Mouse (Mus musculus) kidney, postnatal 36 days (tissue): ENCODE measurements at regions not wholly inside any gene's neighbourhood (a gene's known extent, or its start where the extent isn't known, plus 50 kb on each side); places are given as distances from the start of the nearest gene placed in this dataset.

Source experiments
- DNase-seq, 2 experiments: peaks; one replicate each; pipeline ENCODE4 v3.0.0; 2021 to 2022; ENCODE audit warnings: mixed read lengths in 2 of 2

DNA sequence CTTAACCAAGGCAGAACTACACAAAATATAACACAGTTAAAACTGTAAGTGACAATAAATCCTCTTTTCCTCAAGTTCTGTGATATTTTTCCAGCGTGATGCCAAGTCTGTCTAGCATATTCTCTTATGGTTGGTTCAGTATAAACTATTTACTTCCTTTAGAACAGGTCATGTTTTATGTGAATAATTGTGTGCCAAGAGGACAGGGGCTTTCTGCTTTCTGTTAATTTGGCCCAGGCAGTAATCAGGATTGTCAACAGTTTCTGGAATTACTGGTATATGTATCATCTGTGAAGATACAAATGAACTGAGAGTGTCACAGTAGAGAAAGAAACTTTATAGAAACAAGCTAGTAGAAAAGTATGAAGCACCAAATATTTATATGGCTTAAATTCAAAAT is 1039.5 kb upstream of the Adcyap1 start:
- no peak for DNase-seq

DNA sequence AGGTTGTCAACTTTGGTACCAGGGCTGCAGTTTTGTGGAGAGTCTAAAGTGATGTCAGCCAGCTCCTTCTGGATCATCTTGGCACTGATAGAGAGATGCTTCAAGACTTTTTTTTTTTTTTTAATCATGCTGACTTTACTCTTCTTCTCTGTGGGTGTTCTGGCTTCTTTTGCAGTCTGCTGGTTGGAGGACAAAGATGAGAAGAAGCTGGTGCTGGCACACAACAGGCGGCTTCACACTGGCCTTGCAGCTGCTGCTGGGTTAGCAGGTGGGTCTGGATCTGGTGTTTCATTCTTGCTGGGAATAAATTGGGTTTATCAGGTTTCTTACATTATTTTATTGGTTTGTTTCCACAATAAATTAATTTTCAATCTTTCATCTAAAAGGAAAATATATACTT is 1013.1 kb upstream of the Adcyap1 start:
- DNase-seq, result no peak

- DNase-seq, result peak in 1 of 2 experiments; percentile 11
Measured at GRCm38 (mm10) chr17:92210730-92211129, 988.1 kb upstream of the Adcyap1 start.

DNA sequence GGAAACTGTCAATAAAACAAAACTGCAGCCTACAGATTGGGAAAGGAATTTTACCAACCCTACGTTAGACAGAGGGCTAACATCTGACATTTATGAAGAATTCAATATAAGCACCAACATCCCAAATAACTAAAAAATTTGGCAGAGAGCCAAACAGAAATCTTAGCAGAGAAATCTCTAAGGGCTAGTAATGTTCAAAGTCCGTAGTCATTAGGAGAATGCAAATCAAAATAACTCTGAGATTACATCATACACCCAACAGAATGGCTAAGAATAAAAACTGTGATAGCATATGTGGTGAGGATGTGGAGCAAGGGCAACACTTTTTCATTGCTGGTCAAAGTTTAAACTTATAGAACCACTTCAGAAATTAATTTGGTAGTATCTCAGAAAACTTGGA is 982.4 kb upstream of the Adcyap1 start:
- no peak for DNase-seq
